Mouse (Mus musculus) spleen, adult 2 months (tissue): ENCODE measurements around the gene Lhfpl3.

Source experiments
- CTCF ChIP-seq: fragments of 200-500 bp; IDR thresholded peaks from 2 replicates; pipeline ENCODE4 v1.5.1; 2011; ENCODE audit warnings: mild to moderate bottlenecking, inconsistent platforms; ENCODE audit not compliant: insufficient read depth, insufficient read length, insufficient replicate concordance; ENCODE audit errors: extremely low read depth
- POLR2A ChIP-seq: fragments of 200-500 bp; IDR thresholded peaks from 2 replicates; pipeline ENCODE4 v1.6.1; 2011; ENCODE audit warnings: low read depth, low read length, inconsistent platforms

DNA sequence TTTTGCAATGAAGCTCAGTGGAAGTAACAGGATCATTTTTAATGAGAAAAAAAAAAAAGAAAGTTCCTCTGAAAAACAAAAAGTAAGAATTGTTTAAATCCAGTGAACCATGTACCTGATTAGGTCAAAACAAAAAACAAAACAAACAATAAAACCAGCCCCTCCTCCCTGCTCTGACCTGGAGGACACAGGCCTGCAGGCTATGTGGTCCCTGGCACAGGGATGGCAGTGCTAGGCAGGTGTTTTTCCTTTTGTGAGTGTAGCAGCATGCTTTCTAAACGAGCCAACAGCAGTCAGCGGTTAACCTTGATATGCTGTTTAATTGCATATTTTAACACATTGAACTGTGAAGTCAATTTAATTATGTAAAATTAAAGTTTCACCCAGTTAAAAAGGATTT is 360.7 kb downstream of the Lhfpl3 start:
- no peak for TF ChIP-seq CTCF
- TF ChIP-seq POLR2A: no peak
